Mouse (Mus musculus) left cerebral cortex, adult 6 months (tissue): Measurements from ENCODE around the gene Ndufa7. TPM values are rescaled to one million over a fixed set of nuclear protein-coding genes. Genes with fewer than 3 reads are reported as not detected.

Experiments used
- long read RNA-seq, 2 experiments: library from polyadenylated mRNA; unstranded; transcript quantifications; one replicate each; pipeline ENCODE4 v2.0.0; 2019 to 2020
- polyA plus RNA-seq: library from polyadenylated mRNA; unstranded; fragments of <200 nt; fragmentation: Nextera tagmentation; gene quantifications from 2 replicates; pipeline ENCODE4 v1.2.3, GENCODE M21; 2021

Ndufa7 gene
- 1,006 and 1,076 TPM in 2 replicates for polyA plus RNA-seq
- long read RNA-seq, experiment 1, transcript Ndufa7-201 (4 exons, 528 nt): major isoform, 79 of 92 reads
- long read RNA-seq, experiment 1, partial matches to known transcripts: 0 of 92 reads
- long read RNA-seq, experiment 1, other reads (novel, unspliced or antisense): 7 of 92 reads
- long read RNA-seq, experiment 2, transcript Ndufa7-207 (2 exons, 640 nt): minor isoform, 8 of 461 reads
- long read RNA-seq, experiment 2, transcript Ndufa7-201 (4 exons, 528 nt): major isoform, 408 of 461 reads
- long read RNA-seq, experiment 2, transcript Ndufa7-202 (3 exons, 438 nt): minor isoform, 20 of 461 reads
- long read RNA-seq, experiment 2, transcript Ndufa7-204 (2 exons, 610 nt): minor isoform, 6 of 461 reads
- long read RNA-seq, experiment 2, partial matches to known transcripts: 3 of 461 reads
- long read RNA-seq, experiment 2, other reads (novel, unspliced or antisense): 16 of 461 reads

GRCm38 (mm10) chr17:33824084-33824996, at the start of gene Ndufa7, which contains the start of gene Rps28:
Ndufa7 (plus strand) TSS chr17:33824572.
Rps28 (minus strand) TSS chr17:33824562.

GRCm38 (mm10) chr17:33781124-33781977, 43.0 kb upstream of the Ndufa7 start, which contains the start of gene Angptl4:
Angptl4 (minus strand) TSS chr17:33781830.

GRCm38 (mm10) chr17:33810334-33811141, 13.8 kb upstream of the Ndufa7 start, which contains the start of gene Kank3:
Kank3 (plus strand) TSS chr17:33810519.

GRCm38 (mm10) chr17:33842966-33843795, 18.8 kb downstream of the Ndufa7 start, which contains the start of gene Cd320:
Cd320 (plus strand) TSS chr17:33843091.

GRCm38 (mm10) chr17:33873537-33873936, 49.2 kb downstream of the Ndufa7 start, which contains the start of gene Gm7029:
Gm7029 (plus strand) TSS chr17:33873837.

Other genes starting within 250 kb of the Ndufa7 start
- gene Zfp414, start 195.5 kb upstream of the Ndufa7 start, polyA plus RNA-seq: 29.6 and 40.3 TPM in 2 replicates
- gene Pram1, start 186.5 kb upstream of the Ndufa7 start, polyA plus RNA-seq: not detected in 2 replicates
- gene Hnrnpm, start 137.7 kb upstream of the Ndufa7 start, polyA plus RNA-seq: 48.3 and 50.7 TPM in 2 replicates
- gene March2, start 105.9 kb upstream of the Ndufa7 start, polyA plus RNA-seq: 20.5 and 194 TPM in 2 replicates
- gene Rab11b, start 64.0 kb upstream of the Ndufa7 start, polyA plus RNA-seq: 640 and 662 TPM in 2 replicates
- 3.4 TPM in 2 replicates for gene Angptl4, start 42.7 kb upstream of the Ndufa7 start, polyA plus RNA-seq
- gene Kank3, start 14.1 kb upstream of the Ndufa7 start, polyA plus RNA-seq: 18.2 and 19.7 TPM in 2 replicates
- gene Rps28, start within 50 bp of the Ndufa7 start, polyA plus RNA-seq: 2,886 and 3,372 TPM in 2 replicates
- 45.2 and 56.2 TPM in 2 replicates for gene Cd320, start 18.5 kb downstream of the Ndufa7 start, polyA plus RNA-seq
- not detected in 2 replicates for gene Gm7029, start 49.3 kb downstream of the Ndufa7 start, polyA plus RNA-seq
- gene Kifc1, start 66.1 kb downstream of the Ndufa7 start, polyA plus RNA-seq: 0.23 and 0.25 TPM in 2 replicates
- 1.5 and 2.0 TPM in 2 replicates for gene Platr17, start 80.6 kb downstream of the Ndufa7 start, polyA plus RNA-seq
- gene Daxx, start 84.8 kb downstream of the Ndufa7 start, polyA plus RNA-seq: 17.9 and 19.4 TPM in 2 replicates
- 27.8 and 29.4 TPM in 2 replicates for gene Tapbp, start 91.3 kb downstream of the Ndufa7 start, polyA plus RNA-seq
- 4.8 and 8.5 TPM in 2 replicates for gene Zbtb22, start 91.3 kb downstream of the Ndufa7 start, polyA plus RNA-seq
- gene Rgl2, start 105.0 kb downstream of the Ndufa7 start, polyA plus RNA-seq: 7.1 and 7.2 TPM in 2 replicates
- 117 and 123 TPM in 2 replicates for gene Pfdn6, start 115.8 kb downstream of the Ndufa7 start, polyA plus RNA-seq
- gene Wdr46, start 116.1 kb downstream of the Ndufa7 start, polyA plus RNA-seq: 4.5 and 4.8 TPM in 2 replicates
- 4.3 and 5.6 TPM in 2 replicates for gene B3galt4, start 126.9 kb downstream of the Ndufa7 start, polyA plus RNA-seq
- 41.5 and 54.7 TPM in 2 replicates for gene Vps52, start 131.2 kb downstream of the Ndufa7 start, polyA plus RNA-seq
- 906 and 922 TPM in 2 replicates for gene Rps18, start 131.4 kb downstream of the Ndufa7 start, polyA plus RNA-seq
- gene H2-K1, start 175.8 kb downstream of the Ndufa7 start, polyA plus RNA-seq: 29.6 and 37.7 TPM in 2 replicates
- gene Ring1, start 200.1 kb downstream of the Ndufa7 start, polyA plus RNA-seq: 3.4 and 12.5 TPM in 2 replicates
- 25.9 and 48.5 TPM in 2 replicates for gene H2-Ke6, start 203.5 kb downstream of the Ndufa7 start, polyA plus RNA-seq
- gene Slc39a7, start 207.1 kb downstream of the Ndufa7 start, polyA plus RNA-seq: 66.0 and 69.8 TPM in 2 replicates
- 12.9 and 32.8 TPM in 2 replicates for gene Rxrb, start 207.2 kb downstream of the Ndufa7 start, polyA plus RNA-seq
- gene Col11a2, start 214.9 kb downstream of the Ndufa7 start, polyA plus RNA-seq: 0.48 and 0.55 TPM in 2 replicates